Mouse (Mus musculus) liver, postnatal 0 days (tissue): ENCODE measurements around the gene Ccdc190. TPM values are rescaled to one million over a fixed set of nuclear protein-coding genes. Genes with fewer than 3 reads are reported as not detected.

Experiments
- ATAC-seq: fragments of 200-750 bp; cut with Nextera tagmentation; 2 replicates; pipeline ENCODE4 v1.8.0; 2017; ENCODE audit warnings: mild to moderate bottlenecking, moderate library complexity
- DNase-seq: peaks from one replicate; pipeline ENCODE4 v3.0.0-alpha.2; 2016
- H3K27ac ChIP-seq: fragments of 300-500 bp; sonication (generic); 2 replicates; pipeline ENCODE4 v1.5.1; 2014; ENCODE audit warnings: antibody characterized with exemption, moderate library complexity, mild to moderate bottlenecking, low read depth
- H3K27me3 ChIP-seq: fragments of 300-500 bp; sonication (generic); 2 replicates; pipeline ENCODE4 v1.6.1; 2014; ENCODE audit warnings: low read length, control low read depth, mixed read lengths; ENCODE audit not compliant: insufficient read depth
- H3K36me3 ChIP-seq: fragments of 300-500 bp; sonication (generic); replicated peaks from 2 replicates; pipeline ENCODE4 v1.6.1; 2014; ENCODE audit warnings: mild to moderate bottlenecking, control low read depth, low read length, moderate library complexity, mixed read lengths; ENCODE audit not compliant: insufficient read depth
- H3K4me1 ChIP-seq: fragments of 300-500 bp; sonication (generic); 2 replicates; pipeline ENCODE4 v1.6.1; 2014; ENCODE audit warnings: antibody characterized with exemption, mild to moderate bottlenecking, control low read depth; ENCODE audit not compliant: insufficient read depth
- H3K4me2 ChIP-seq: fragments of 300-500 bp; sonication (generic); 2 replicates; pipeline ENCODE4 v1.6.1; 2014; ENCODE audit warnings: low read depth, mild to moderate bottlenecking, low read length, moderate library complexity, mixed read lengths
- H3K4me3 ChIP-seq: fragments of 300-500 bp; sonication (generic); 2 replicates; pipeline ENCODE4 v1.5.1; 2014; ENCODE audit warnings: low read depth, low read length
- H3K9ac ChIP-seq: fragments of 300-500 bp; sonication (generic); replicated peaks from 2 replicates; pipeline ENCODE4 v1.6.1; 2014; ENCODE audit warnings: mild to moderate bottlenecking, moderate library complexity
- H3K9me3 ChIP-seq: fragments of 300-500 bp; sonication (generic); 2 replicates; pipeline ENCODE4 v1.6.1; 2016; ENCODE audit warnings: mild to moderate bottlenecking, control low read depth, low read length, mixed read lengths
- CTCF ChIP-seq: sonication (generic); IDR thresholded peaks from 2 replicates; pipeline ENCODE4 v1.5.1; 2016; ENCODE audit warnings: antibody characterized with exemption, low read depth
- EP300 ChIP-seq: IDR thresholded peaks from 2 replicates; pipeline ENCODE4 v1.6.1; 2016; ENCODE audit warnings: antibody characterized with exemption, low read depth, mild to moderate bottlenecking
- WGBS: fragments of 180-500 bp; shearing (Covaris S2); extraction: QIAGEN DNeasy Blood & Tissue Kit; methylation state at CpG from one replicate; pipeline ENCODE4 v1.1.7; 2014; ENCODE audit not compliant: insufficient replicate concordance; 5-methylcytosine and 5-hydroxymethylcytosine counted together
- polyA plus RNA-seq: library from polyadenylated mRNA; unstranded; fragments of >200 nt; fragmentation: Nextera tagmentation; extraction: Ambion mirVana; gene quantifications from 2 replicates; pipeline ENCODE4 v1.2.1, GENCODE M21; 2015

Ccdc190 gene
- polyA plus RNA-seq, 1 experiment from 2014 or later = not detected

DNA sequence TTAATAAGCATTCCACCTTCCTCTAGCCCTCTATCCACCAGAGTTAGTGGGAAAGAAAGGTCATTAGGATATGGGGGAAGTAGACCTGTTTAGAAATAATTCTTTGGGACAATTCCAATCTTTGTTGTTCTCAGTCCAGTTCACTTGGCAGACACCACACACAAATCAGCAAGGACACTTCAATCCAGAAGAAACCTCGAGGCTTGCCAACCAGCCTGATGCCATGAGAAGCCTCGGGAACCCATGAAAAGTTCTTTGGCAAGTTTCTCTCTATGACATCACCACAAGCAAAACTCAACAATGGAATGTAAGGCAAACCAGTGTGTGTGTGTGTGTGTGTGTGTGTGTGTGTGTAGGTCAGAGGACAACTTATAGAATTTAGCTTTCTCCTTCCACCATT is 3.9 kb upstream of the Ccdc190 start:
- no peak for DNase-seq

DNA sequence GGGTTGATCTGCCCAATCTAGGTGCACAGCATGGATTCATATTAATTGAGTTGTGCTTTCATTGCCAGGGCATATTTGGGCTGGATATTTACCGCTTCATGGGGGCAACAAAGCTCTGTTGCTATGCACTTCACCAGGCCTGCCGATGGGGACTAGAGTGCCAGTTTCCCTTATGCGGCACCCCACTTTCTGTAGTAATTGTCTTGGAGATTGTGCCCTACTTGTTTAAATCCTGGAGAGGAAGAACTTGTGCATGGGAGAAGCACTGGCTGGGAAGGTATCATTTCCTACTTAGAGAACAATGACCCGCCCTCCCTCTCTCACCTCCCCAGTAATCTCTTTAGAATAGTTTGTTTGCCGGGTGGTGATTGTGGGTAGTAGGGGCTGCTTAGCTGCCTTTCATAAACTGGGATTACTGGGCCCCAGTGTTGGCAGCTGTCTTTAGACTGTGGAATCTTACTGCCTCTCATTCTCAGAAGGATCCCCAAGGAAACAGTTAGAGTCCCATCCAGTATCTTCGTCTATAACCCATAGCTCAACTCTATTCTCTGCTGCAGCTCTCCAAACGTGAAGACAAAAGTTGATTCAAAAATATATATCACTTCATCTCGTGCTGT is 587 bp upstream of the Ccdc190 start:
- 58% methylated on average over 8 of the region's 8 CpGs for WGBS
- no peak overlapping the region for H3K9ac ChIP-seq
- no peaks in the 10 kb centered on the region for H3K36me3 ChIP-seq
- H3K27ac ChIP-seq = no peak overlapping the region
- H3K4me1 ChIP-seq = no peaks in the 10 kb centered on the region
- no peaks in the 10 kb centered on the region for H3K27me3 ChIP-seq
- no peak overlapping the region for H3K4me2 ChIP-seq
- DNase-seq (no peak), ATAC-seq (no peak)
- no peaks in the 10 kb centered on the region for H3K9me3 ChIP-seq
- H3K4me3 ChIP-seq = no peak overlapping the region
- no peak for TF ChIP-seq CTCF
- TF ChIP-seq EP300 = no peak

More for the DNA sequence above, 3.9 kb upstream of the Ccdc190 start:
- no peak for TF ChIP-seq EP300
- H3K9me3 ChIP-seq = no peaks in the 10 kb centered on the region
- no peak for ATAC-seq
- no peak overlapping the region for H3K9ac ChIP-seq
- H3K27me3 ChIP-seq = no peaks in the 10 kb centered on the region
- 0 out of 2 replicates have a peak, but pooled peaks cover under 1% of the 10 kb centered on the region for H3K4me1 ChIP-seq
- no peak overlapping the region for H3K4me2 ChIP-seq
- no peak overlapping the region for H3K4me3 ChIP-seq
- 66% methylated on average over 2 of the region's 2 CpGs for WGBS
- no peak overlapping the region for H3K27ac ChIP-seq
- H3K36me3 ChIP-seq = no peaks in the 10 kb centered on the region

DNA sequence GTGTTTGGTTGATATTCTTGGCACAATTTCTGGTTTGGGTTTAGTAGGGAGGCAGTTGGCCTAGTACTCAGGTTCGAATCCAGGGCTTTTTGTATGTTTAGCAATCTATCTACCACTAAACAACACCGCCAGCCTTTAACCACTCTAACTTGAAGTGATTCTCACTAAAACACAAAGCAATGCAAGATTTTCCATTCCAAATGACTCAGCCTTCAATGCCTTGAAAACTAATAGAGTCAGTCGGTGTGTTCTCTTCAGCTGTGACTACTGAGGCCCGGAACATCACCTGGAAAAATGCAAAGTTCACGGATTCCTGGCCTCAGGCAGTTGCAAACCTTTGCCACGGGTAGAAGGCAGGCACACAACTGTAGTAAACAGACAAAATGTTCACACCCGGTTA is 3.2 kb downstream of the Ccdc190 start:
- Histone ChIP-seq H3K27me3 (no peaks in the 10 kb centered on the region), H3K4me3 (no peak overlapping the region), H3K4me2 (no peak overlapping the region), H3K27ac (no peak overlapping the region), H3K4me1 (no peaks in the 10 kb centered on the region), H3K9ac (no peak overlapping the region), H3K9me3 (no peaks in the 10 kb centered on the region), H3K36me3 (no peaks in the 10 kb centered on the region)
- WGBS = 66% methylated on average over 7 of the region's 7 CpGs
- no peak for TF ChIP-seq EP300
- TF ChIP-seq CTCF = no peak
- ATAC-seq (peak; percentile 25; the same call in 1 of the 2 replicates), DNase-seq (no peak)

DNA sequence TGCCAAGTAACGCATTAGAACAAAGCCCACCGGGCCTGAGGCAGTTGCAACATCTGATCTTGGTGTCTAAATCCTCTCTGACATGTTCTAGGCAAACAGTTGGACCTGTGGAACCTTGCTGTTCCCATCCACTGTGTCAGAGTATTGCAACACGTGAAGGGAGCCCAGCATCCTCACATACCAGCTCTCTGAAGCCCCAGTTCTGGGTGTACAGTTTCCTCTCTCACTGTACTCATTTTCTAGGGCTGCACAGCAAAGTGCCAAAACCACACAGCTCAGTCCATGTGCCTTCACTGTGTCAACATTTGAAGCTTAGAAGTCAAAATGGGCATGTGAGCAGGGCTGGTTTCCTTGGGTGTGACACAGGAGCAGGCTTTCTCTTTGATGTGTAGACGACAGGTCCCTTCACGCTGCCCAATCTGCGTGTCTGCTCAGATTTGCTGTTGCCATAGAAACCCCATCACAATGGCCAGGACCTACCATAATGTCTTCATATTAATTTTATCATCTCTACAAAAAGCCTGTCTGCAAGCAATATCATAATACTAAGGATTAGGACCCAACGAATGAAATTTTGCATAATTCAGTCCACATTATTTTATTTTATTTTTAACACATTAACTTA is 3.8 kb downstream of the Ccdc190 start:
- Histone ChIP-seq H3K27me3 (no peaks in the 10 kb centered on the region), H3K4me3 (no peak overlapping the region), H3K27ac (no peak overlapping the region), H3K36me3 (no peaks in the 10 kb centered on the region), H3K4me2 (no peak overlapping the region), H3K9ac (no peak overlapping the region), H3K9me3 (no peaks in the 10 kb centered on the region), H3K4me1 (no peaks in the 10 kb centered on the region)
- ATAC-seq = peak; percentile 48
- 63% methylated on average over 7 of the region's 7 CpGs for WGBS
- TF ChIP-seq CTCF (no peak), EP300 (no peak)
- no peak for DNase-seq

DNA sequence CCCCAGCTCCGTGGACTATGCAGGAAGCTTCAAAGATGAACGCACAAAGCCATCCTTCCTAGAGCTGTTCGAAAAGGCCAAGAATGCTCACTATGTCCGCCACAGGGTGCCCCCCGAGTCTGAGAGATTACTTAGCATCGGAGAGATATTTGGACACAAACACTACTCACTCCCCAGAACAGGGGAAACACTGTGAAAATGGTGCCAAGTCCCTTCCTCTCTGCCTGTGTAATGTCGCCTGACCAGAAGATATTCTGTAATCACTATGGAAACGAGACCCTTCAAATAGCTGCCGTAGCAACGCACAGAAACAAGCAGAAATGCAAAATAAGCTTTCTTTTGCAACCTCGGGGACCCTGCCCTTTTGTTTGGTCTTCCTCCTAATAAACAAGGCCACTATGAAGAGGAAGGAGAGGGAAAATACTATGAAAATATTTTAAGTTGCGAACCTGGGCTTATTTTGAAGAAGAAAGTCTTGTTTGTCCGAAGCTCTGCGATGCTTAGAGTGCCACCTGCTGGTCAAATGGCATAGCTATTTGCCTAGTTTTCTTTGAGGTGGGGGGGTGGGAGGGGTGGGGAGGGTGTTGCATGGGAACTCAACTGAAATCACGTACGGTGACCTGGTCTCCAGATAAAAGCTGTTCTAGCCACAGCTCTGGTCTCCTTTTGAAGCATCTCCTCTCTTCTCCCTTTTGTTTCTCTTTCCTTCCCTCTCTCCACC is 5.7 kb downstream of the Ccdc190 start:
- WGBS = 46% methylated on average over 16 of the region's 16 CpGs
- no peaks in the 10 kb centered on the region for H3K9me3 ChIP-seq
- no peak overlapping the region for H3K27ac ChIP-seq
- no peaks in the 10 kb centered on the region for H3K4me1 ChIP-seq
- H3K27me3 ChIP-seq = no peaks in the 10 kb centered on the region
- ATAC-seq = no peak
- peak; percentile 61 for TF ChIP-seq CTCF
- TF ChIP-seq EP300 = no peak
- peak; percentile 39 for DNase-seq
- H3K4me2 ChIP-seq = peak overlapping the region; percentile 22; the same call in 1 of the 2 replicates
- H3K36me3 ChIP-seq = no peaks in the 10 kb centered on the region
- H3K9ac ChIP-seq = no peak overlapping the region
- H3K4me3 ChIP-seq = no peak overlapping the region; the same call in 1 of the 2 replicates

DNA sequence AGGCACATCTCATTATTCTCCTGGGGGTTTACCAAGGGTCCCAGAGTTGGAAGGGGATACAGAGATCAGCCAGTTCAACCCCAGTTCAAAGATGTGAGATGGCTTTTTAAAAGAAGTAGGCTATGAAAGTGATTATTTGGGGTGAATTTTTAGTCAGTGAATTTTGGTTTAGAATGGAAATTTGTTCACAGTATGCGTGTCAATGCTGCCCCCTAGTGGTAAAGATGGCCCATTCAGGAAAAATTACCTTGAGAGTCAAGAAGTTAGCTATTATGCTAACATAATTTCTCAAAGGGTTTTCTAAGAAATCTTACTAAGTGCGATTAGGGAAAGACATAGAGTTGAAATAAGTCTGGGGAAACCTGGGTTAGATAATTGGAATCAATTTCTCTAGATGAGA is 10.9 kb downstream of the Ccdc190 start:
- 6% methylated on average over 2 of the region's 2 CpGs for WGBS
- Histone ChIP-seq H3K4me1 (no peaks in the 10 kb centered on the region), H3K36me3 (no peaks in the 10 kb centered on the region), H3K4me2 (no peak overlapping the region), H3K9ac (no peak overlapping the region), H3K27ac (no peak overlapping the region), H3K27me3 (no peaks in the 10 kb centered on the region), H3K9me3 (no peaks in the 10 kb centered on the region), H3K4me3 (no peak overlapping the region)
- ATAC-seq (no peak), DNase-seq (peak; percentile 35)
- TF ChIP-seq EP300 = no peak
- TF ChIP-seq CTCF = peak; percentile 79
